Mouse (Mus musculus): Measurements from ENCODE around the gene Asdurf.

- TF ChIP-seq ZC3H11A (IDR thresholded peaks at IDR 0.05; ENCODE audit: borderline replicate concordance, low read depth, low read length) (no peak), CHD2 (IDR thresholded peaks at IDR 0.05; ENCODE audit: low read depth, low read length) (no peak), HCFC1 (IDR thresholded peaks at IDR 0.05; ENCODE audit: borderline replicate concordance, insufficient read depth, low read length) (peak; percentile 57; the same call in 1 of the 2 replicates), MAFK (IDR thresholded peaks at IDR 0.05; ENCODE audit: insufficient read depth, low read depth, low read length) (no peak), ZNF384 (IDR thresholded peaks at IDR 0.05; ENCODE audit: low read depth, low read length) (no peak)
Measured at GRCm38 (mm10) chr1:53312989-53313967, 39.1 kb downstream of the Asdurf start, which contains the start of gene Osgepl1.

Measured in ES-E14 (cell line).